Mouse (Mus musculus) duodenum, adult 2 months (tissue): Measurements from ENCODE around the gene Psmd14. TPM values are rescaled to one million over a fixed set of nuclear protein-coding genes. Genes with fewer than 3 reads are reported as not detected.

ENCODE experiments used
- polyA plus RNA-seq: library from polyadenylated mRNA; depleted of rRNA; stranded (reverse); fragments of >200 nt; gene quantifications from 2 replicates; pipeline ENCODE4 v1.2.3, GENCODE M21; 2012; ENCODE audit warnings: low replicate concordance; rRNA removed

The Psmd14 gene
- 2.2 and 2.7 TPM in 2 replicates for polyA plus RNA-seq

GRCm38 (mm10) chr2:61711108-61712040, at the start of gene Psmd14:
Psmd14 (plus strand) TSS chr2:61711694.

GRCm38 (mm10) chr2:61802656-61803251, 91.3 kb downstream of the Psmd14 start, which contains the start of gene Tbr1:
Tbr1 (plus strand) TSS chr2:61802930.

Other genes starting within 250 kb of the Psmd14 start
- gene Tank, start 133.1 kb upstream of the Psmd14 start, polyA plus RNA-seq, result 1.0 and 1.5 TPM in 2 replicates
- gene Tbr1, start 91.2 kb downstream of the Psmd14 start, polyA plus RNA-seq, result 0.38 TPM in 1 of 2 replicates, not detected in the other